Mouse (Mus musculus) midbrain, postnatal 0 days (tissue): Measurements from ENCODE around the gene Matk. TPM values are rescaled to one million over a fixed set of nuclear protein-coding genes. Genes with fewer than 3 reads are reported as not detected.
A peak's percentile ranks its signal among the peaks of the same experiment; 100 is the strongest.

Experiments used
- ATAC-seq: fragments of 200-750 bp; cut with Nextera tagmentation; 2 replicates; pipeline ENCODE4 v1.8.0; 2017; ENCODE audit warnings: moderate number of reproducible peaks, mild to moderate bottlenecking, moderate TSS enrichment, moderate library complexity; ENCODE audit not compliant: low FRiP score
- DNase-seq: peaks from one replicate; pipeline ENCODE4 v3.0.0-alpha.2; 2015; ENCODE audit warnings: low spot score
- H3K27ac ChIP-seq: fragments of 300-500 bp; sonication (generic); 2 replicates; pipeline ENCODE4 v1.5.1; 2014; ENCODE audit warnings: low read depth, mild to moderate bottlenecking, low read length, mixed read lengths
- H3K27me3 ChIP-seq: fragments of 300-500 bp; sonication (generic); 2 replicates; pipeline ENCODE4 v1.6.1; 2014; ENCODE audit warnings: low read length, control low read depth, mixed read lengths; ENCODE audit not compliant: insufficient read depth
- H3K36me3 ChIP-seq: fragments of 300-500 bp; sonication (generic); 2 replicates; pipeline ENCODE4 v1.6.1; 2014; ENCODE audit warnings: low read length, control low read depth, mixed read lengths; ENCODE audit not compliant: insufficient read depth
- H3K4me1 ChIP-seq: fragments of 300-500 bp; sonication (generic); 2 replicates; pipeline ENCODE4 v1.6.1; 2014; ENCODE audit warnings: mild to moderate bottlenecking, control low read depth, antibody characterized with exemption, low read length, mixed read lengths; ENCODE audit not compliant: insufficient read depth
- H3K4me2 ChIP-seq: fragments of 300-500 bp; sonication (generic); 2 replicates; pipeline ENCODE4 v1.6.1; 2014; ENCODE audit warnings: low read depth, mild to moderate bottlenecking, low read length, mixed read lengths; ENCODE audit not compliant: poor library complexity, severe bottlenecking
- H3K4me3 ChIP-seq: fragments of 300-500 bp; sonication (generic); 2 replicates; pipeline ENCODE4 v1.5.1; 2014; ENCODE audit warnings: low read depth, mild to moderate bottlenecking, low read length, moderate library complexity
- H3K9ac ChIP-seq: fragments of 300-500 bp; sonication (generic); replicated peaks from 2 replicates; pipeline ENCODE4 v1.6.1; 2014; ENCODE audit warnings: mild to moderate bottlenecking, low read length, moderate library complexity, mixed read lengths; ENCODE audit not compliant: poor library complexity, severe bottlenecking
- H3K9me3 ChIP-seq: fragments of 300-500 bp; sonication (generic); 2 replicates; pipeline ENCODE4 v1.6.1; 2016; ENCODE audit warnings: low read length, control low read depth
- CTCF ChIP-seq: IDR thresholded peaks from 2 replicates; pipeline ENCODE4 v1.5.1; 2016; ENCODE audit warnings: antibody characterized with exemption, mild to moderate bottlenecking
- WGBS: fragments of 180-500 bp; shearing (Covaris S2); extraction: QIAGEN DNeasy Blood & Tissue Kit; methylation state at CpG from one replicate; pipeline ENCODE4 v1.1.7; 2014; 5-methylcytosine and 5-hydroxymethylcytosine counted together
- polyA plus RNA-seq: library from polyadenylated mRNA; unstranded; fragments of >200 nt; fragmentation: Nextera tagmentation; extraction: Ambion mirVana; gene quantifications from 2 replicates; pipeline ENCODE4 v1.2.1, GENCODE M21; 2015
- total RNA-seq: library from RNA; depleted of rRNA; stranded (reverse); fragments of >200 nt; gene quantifications from 2 replicates; pipeline ENCODE4 v1.2.3, GENCODE M21; 2014

Gene Matk
- total and polyA plus RNA-seq, 2 experiments from 2014 or later, result 96.9 to 114 TPM

DNA sequence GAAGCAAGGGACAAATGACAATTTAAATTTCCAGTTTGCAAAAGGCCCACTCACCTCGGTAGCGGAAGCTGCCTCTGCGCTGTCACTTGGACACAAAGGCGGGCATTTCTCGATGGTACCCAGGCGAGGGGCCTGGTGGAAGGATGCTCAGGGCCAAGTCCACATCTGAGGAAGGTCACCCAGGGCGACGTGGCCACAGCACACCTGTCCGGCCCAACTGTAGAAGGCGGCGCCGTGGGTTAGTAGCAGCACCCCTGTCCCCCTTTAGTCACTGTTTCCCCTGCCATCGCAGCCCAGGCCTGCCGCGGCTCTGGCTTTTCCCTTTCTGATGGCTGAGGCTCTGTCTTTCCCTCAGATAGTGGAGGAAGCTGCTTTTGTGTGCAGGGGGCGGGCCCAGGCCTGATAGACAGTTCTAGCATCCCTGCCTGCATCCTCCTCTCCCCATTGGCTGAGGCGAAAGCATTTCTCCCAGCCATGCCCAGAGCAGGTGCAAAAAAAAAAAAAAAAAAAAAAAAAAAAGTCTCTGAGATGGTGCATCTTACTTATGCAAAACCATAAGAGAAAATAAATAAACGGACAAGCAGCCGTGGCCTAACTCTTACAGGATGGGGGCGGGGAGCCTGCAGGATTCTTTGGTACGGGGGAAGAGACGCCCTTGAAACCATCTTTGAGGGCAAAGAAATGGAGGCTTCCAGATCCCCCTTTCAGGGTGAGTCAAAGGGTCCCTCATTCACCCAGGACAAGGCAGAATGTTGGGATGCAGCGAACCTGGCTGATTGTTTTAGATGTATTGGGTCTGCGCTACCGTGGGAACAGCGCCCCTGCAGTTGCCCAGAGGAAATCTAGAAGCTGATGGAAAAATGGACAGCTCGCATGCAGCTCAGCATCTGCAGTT, 22.1 kb upstream of the Matk start, which contains the start of gene Atcay:
TSS of gene Atcay (minus strand) at position 396 of the 895 bp plus-strand sequence.
- H3K4me2 ChIP-seq, result peak within 1 kb of the TSS; percentile 77
- peak; percentile 87 for ATAC-seq
- H3K4me3 ChIP-seq, result peak within 1 kb of the TSS; percentile 76
- H3K27me3 ChIP-seq, result no peaks in the 10 kb centered on the region
- peak; percentile 79 for TF ChIP-seq CTCF
- WGBS, result 3% methylated on average over 27 of the region's 27 CpGs
- H3K9me3 ChIP-seq, result no peaks in the 10 kb centered on the region
- no peaks in the 10 kb centered on the region; the same call in 1 of the 2 replicates for H3K36me3 ChIP-seq
- H3K4me1 ChIP-seq, result peaks cover 15% of the 10 kb centered on the region
- H3K9ac ChIP-seq, result peak within 1 kb of the TSS; percentile 94
- peak within 1 kb of the TSS; percentile 96 for H3K27ac ChIP-seq
- peak; percentile 93 for DNase-seq

DNA sequence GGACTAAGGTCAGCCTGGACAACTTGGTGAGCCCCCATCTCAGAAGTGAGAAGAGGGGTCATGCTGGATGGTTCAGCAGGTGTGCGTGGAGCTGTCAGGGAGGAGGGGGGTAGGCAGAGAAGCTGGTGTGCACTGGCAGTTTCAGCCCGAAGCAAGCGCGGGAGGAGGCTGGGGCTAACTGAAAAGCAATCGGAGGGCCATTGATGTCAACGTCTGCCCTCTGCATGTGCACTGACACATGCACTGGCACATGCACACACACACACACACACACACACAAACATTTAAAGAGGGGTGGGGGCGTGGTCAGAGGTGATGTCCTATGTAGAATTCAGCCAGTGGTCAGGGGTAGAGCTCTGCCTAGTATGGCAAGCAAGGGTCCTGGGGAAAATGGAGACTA, 21.3 kb upstream of the Matk start:
- TF ChIP-seq CTCF, result no peak
- Histone ChIP-seq H3K27ac (peak overlapping the region; percentile 96), H3K27me3 (no peaks in the 10 kb centered on the region), H3K36me3 (no peaks in the 10 kb centered on the region; the same call in 1 of the 2 replicates), H3K9me3 (no peaks in the 10 kb centered on the region), H3K4me1 (peaks cover 15% of the 10 kb centered on the region), H3K4me3 (peak overlapping the region; percentile 76), H3K9ac (no peak overlapping the region; the same call in 1 of the 2 replicates), H3K4me2 (peak overlapping the region; percentile 77)
- ATAC-seq (0 out of 2 replicates have a peak, but pooled peaks have one; percentile 1), DNase-seq (no peak)
- 42% methylated on average over 7 of the region's 7 CpGs for WGBS

DNA sequence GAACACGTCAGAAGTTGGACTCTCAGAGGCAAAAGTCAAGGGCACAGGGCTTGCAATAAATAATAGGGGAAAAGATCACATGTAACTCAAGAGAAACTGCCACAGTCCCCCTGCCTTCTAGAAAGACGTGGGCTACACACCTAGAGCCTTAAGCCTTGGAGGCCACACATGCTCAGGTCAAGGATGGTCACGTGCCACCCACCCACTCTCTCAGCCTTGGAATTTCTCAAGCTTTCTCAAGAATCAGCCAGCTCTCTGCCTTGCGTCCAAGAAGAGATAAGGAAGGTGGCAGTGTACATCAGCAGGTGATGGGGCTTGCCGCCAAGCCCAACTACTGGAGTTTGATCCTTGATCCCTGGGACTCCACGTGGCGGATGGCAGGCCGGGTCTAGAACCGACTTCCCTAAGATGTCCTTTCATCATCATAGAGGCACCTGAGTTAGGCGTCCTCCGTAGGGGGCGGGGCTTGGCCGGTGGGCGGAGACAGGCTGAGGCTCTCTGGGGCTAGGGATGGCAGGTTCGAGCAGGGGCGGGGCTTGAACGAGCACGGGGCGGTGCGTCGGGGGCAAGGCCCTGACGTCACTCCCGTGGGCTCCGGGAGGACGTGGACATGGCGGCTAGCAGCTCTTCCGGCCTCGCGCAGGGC, 20.0 kb upstream of the Matk start, which contains the start of gene Zfr2:
TSS of gene Zfr2 (plus strand) at position 576 of the 646 bp plus-strand sequence.
- peak within 1 kb of the TSS; percentile 97 for H3K9ac ChIP-seq
- H3K4me2 ChIP-seq, result peak within 1 kb of the TSS; percentile 67
- TF ChIP-seq CTCF, result no peak

DNA sequence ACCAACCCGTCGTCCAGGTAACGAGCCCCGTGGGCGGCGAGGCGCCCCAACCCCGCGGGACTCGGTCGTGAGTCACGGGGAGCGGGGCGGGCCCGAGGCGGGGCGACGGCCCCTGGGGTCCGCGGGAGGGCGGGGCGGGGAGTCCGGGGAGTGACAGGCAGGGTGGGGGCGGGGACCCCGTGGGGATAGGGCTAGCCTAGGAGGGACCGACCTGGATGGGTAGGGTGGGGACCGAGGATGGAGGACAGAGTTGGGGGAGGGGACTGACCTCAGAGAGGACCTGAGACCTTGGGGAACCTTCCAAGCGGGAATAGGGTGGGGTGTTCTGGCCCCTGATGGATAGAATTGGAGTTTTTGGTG, 19.5 kb upstream of the Matk start:
- Histone ChIP-seq H3K27me3 (no peaks in the 10 kb centered on the region), H3K9ac (peak overlapping the region; percentile 97), H3K4me3 (peak overlapping the region; percentile 71), H3K4me2 (peak overlapping the region; percentile 67), H3K27ac (peak overlapping the region; percentile 48; the same call in 1 of the 2 replicates), H3K9me3 (no peaks in the 10 kb centered on the region), H3K4me1 (peaks cover 15% of the 10 kb centered on the region), H3K36me3 (no peaks in the 10 kb centered on the region; the same call in 1 of the 2 replicates)
- WGBS, result under 1% methylated on average over 14 of the region's 28 CpGs
- ATAC-seq (peak; percentile 47), DNase-seq (no peak)
- no peak for TF ChIP-seq CTCF

More for the DNA sequence above, 20.0 kb upstream of the Matk start, which contains the start of gene Zfr2:
- H3K36me3 ChIP-seq, result no peaks in the 10 kb centered on the region; the same call in 1 of the 2 replicates
- peak; percentile 86 for DNase-seq
- WGBS, result 9% methylated on average over 27 of the region's 29 CpGs
- peak; percentile 78 for ATAC-seq
- H3K4me1 ChIP-seq, result peaks cover 15% of the 10 kb centered on the region
- H3K9me3 ChIP-seq, result no peaks in the 10 kb centered on the region
- H3K27me3 ChIP-seq, result no peaks in the 10 kb centered on the region
- peak within 1 kb of the TSS; percentile 71 for H3K4me3 ChIP-seq
- H3K27ac ChIP-seq, result peak within 1 kb of the TSS; percentile 48

DNA sequence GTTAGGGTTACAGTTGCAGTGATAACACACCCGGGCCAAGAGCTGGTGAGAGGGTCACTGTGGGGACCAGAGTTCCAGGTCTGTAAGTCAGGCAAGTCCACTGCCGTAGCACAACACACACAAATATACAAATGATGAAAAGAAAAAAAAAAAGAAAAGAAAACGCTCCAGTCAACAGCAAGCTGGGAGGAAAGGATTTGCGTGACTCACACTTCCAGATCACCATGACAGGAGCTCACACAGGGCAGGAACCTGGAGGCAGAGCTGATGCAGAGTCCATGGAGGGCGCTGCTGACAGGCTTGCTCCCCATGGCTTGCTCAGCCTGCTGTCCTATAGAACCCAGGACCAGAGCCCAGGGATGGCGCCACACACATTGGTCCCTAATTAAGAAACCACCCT, 18.5 kb upstream of the Matk start:
- WGBS, result 79% methylated on average over 6 of the region's 6 CpGs
- Histone ChIP-seq H3K9me3 (no peaks in the 10 kb centered on the region), H3K36me3 (no peaks in the 10 kb centered on the region; the same call in 1 of the 2 replicates), H3K4me3 (no peak overlapping the region), H3K27ac (no peak overlapping the region), H3K4me2 (no peak overlapping the region), H3K27me3 (no peaks in the 10 kb centered on the region), H3K4me1 (peaks cover 10% of the 10 kb centered on the region), H3K9ac (no peak overlapping the region)
- TF ChIP-seq CTCF, result no peak
- DNase-seq (no peak), ATAC-seq (no peak)
